8 mouse cellular contexts compared by ENCODE assay signal in genomic region chr1:45926393-45926763, GRCm38 (mm10). TPM values are rescaled to one million over a fixed set of nuclear protein-coding genes. Genes with fewer than 3 reads are reported as not detected.
A peak's percentile ranks its signal among the peaks of the same experiment; 100 is the strongest.
DNase-seq lines count a peak whose midpoint lies in the region; ATAC-seq lines count a peak whose summit lies in the region.

Gene Slc40a1 (minus strand): TSS chr1:45926523.

- 11% methylated on average over 9 of the region's 9 CpGs for WGBS in heart, embryonic 10.5 days
- WGBS in limb, embryonic 10.5 days, result 23% methylated on average over 9 of the region's 9 CpGs
- 26% methylated on average over 9 of the region's 9 CpGs for WGBS in neural tube, embryonic 14.5 days

- H3K9me3 ChIP-seq in heart, embryonic 10.5 days, result no peaks in the 10 kb centered on the region
- no peaks in the 10 kb centered on the region for H3K9me3 ChIP-seq in limb, embryonic 10.5 days (replicated peaks)
- no peaks in the 10 kb centered on the region for H3K9me3 ChIP-seq in neural tube, embryonic 14.5 days (ENCODE audit: control insufficient read depth, low read length)

- peak within 1 kb of the TSS; percentile 96 for H3K4me2 ChIP-seq in neural tube, embryonic 14.5 days (ENCODE audit: low read depth, low read length)

- peaks cover 5% of the 10 kb centered on the region; the same call in 1 of the 2 replicates for H3K4me1 ChIP-seq in heart, embryonic 10.5 days
- peaks cover 6% of the 10 kb centered on the region for H3K4me1 ChIP-seq in limb, embryonic 10.5 days
- no peaks in the 10 kb centered on the region for H3K4me1 ChIP-seq in neural tube, embryonic 14.5 days (ENCODE audit: control insufficient read depth, insufficient read depth, low read length)

- peaks cover 15% of the 10 kb centered on the region for H3K27me3 ChIP-seq in heart, embryonic 10.5 days (ENCODE audit: insufficient read depth, poor library complexity, severe bottlenecking)
- peaks cover 38% of the 10 kb centered on the region for H3K27me3 ChIP-seq in limb, embryonic 10.5 days (ENCODE audit: low read depth, poor library complexity, severe bottlenecking)
- H3K27me3 ChIP-seq in neural tube, embryonic 14.5 days (ENCODE audit: control insufficient read depth, insufficient read depth, low read length), result 0 out of 2 replicates have a peak, but pooled peaks cover 11% of the 10 kb centered on the region

- ATAC-seq in common myeloid progenitor, adult 5-6 weeks (replicated peaks; ENCODE audit: low read depth, poor library complexity, severe bottlenecking), result peak; percentile 72
- ATAC-seq in neural tube, embryonic 14.5 days (ENCODE audit: low read depth), result no peak

- no peaks in the 10 kb centered on the region for H3K36me3 ChIP-seq in heart, embryonic 10.5 days
- no peaks in the 10 kb centered on the region for H3K36me3 ChIP-seq in limb, embryonic 10.5 days
- no peaks in the 10 kb centered on the region for H3K36me3 ChIP-seq in neural tube, embryonic 14.5 days (ENCODE audit: control insufficient read depth, insufficient read depth, low read length)

- DNase-seq in left cerebral cortex, adult 8-10 months (ENCODE audit: low spot score in 2 of 2), result no peak
- no peak for DNase-seq in left cerebral cortex, adult 18-20 months (ENCODE audit: low spot score in 2 of 2)
- peak; percentile 89 for DNase-seq in heart, embryonic 10.5 days (ENCODE audit: low spot score)
- no peak for DNase-seq in limb, embryonic 10.5 days (ENCODE audit: low spot score)
- DNase-seq in right cerebral cortex, postnatal 4 days, result no peak
- no peak for DNase-seq in retina, postnatal 1 day

- H3K9ac ChIP-seq in neural tube, embryonic 14.5 days (replicated peaks; ENCODE audit: low read depth, low read length), result peak within 1 kb of the TSS; percentile 50

- H3K4me3 ChIP-seq in heart, embryonic 10.5 days, result peak within 1 kb of the TSS; percentile 77
- peak within 1 kb of the TSS; percentile 64 for H3K4me3 ChIP-seq in limb, embryonic 10.5 days
- H3K4me3 ChIP-seq in neural tube, embryonic 14.5 days (ENCODE audit: low read depth, low read length), result peak within 1 kb of the TSS; percentile 64

- peak within 1 kb of the TSS; percentile 84 for H3K27ac ChIP-seq in heart, embryonic 10.5 days
- peak within 1 kb of the TSS; percentile 61; the same call in 1 of the 2 replicates for H3K27ac ChIP-seq in limb, embryonic 10.5 days
- no peak within 1 kb of the TSS for H3K27ac ChIP-seq in neural tube, embryonic 14.5 days (ENCODE audit: low read depth, low read length)

RNA-seq across cellular contexts. Expression of gene Slc40a1, which starts in this region (rescaled TPM):
- total RNA-seq in left cerebral cortex, adult 8-10 months (2022), result 10 to 100 TPM in 3 of 4 experiments, 1 to 10 TPM in 1; 9.7 to 11.3 (median 10.7) TPM
- total RNA-seq in left cerebral cortex, adult 18-20 months (2021), result 1 to 10 TPM; 6.9 to 8.0 TPM
- 31.8 and 46.4 TPM in 2 replicates for total RNA-seq in common myeloid progenitor, adult 5-6 weeks (2017)
- polyA plus RNA-seq in heart, embryonic 10.5 days (2016; fragmentation: Nextera tagmentation; extraction: Ambion mirVana), result 12.5 and 13.2 TPM in 2 replicates
- polyA plus RNA-seq in limb, embryonic 10.5 days (2016; fragmentation: Nextera tagmentation; extraction: Ambion mirVana), result 5.0 and 6.6 TPM in 2 replicates
- 26.6 and 42.2 TPM in 2 replicates for polyA plus RNA-seq in neural tube, embryonic 14.5 days (2014; fragmentation: Nextera tagmentation; extraction: Ambion mirVana)
